Mouse (Mus musculus): Measurements from ENCODE around the gene Gstp2. TPM values are rescaled to one million over a fixed set of nuclear protein-coding genes. Genes with fewer than 3 reads are reported as not detected.
A peak's percentile ranks its signal among the peaks of the same experiment; 100 is the strongest.
"Not testable (repeated sequence)": the region's sequence is repeated elsewhere in the genome, so short reads cannot be mapped to it uniquely, and the experiment has no call there.

Gene Gstp2
- polyA plus RNA-seq, 1 experiment from 2014 or later = 35.8 TPM

DNA sequence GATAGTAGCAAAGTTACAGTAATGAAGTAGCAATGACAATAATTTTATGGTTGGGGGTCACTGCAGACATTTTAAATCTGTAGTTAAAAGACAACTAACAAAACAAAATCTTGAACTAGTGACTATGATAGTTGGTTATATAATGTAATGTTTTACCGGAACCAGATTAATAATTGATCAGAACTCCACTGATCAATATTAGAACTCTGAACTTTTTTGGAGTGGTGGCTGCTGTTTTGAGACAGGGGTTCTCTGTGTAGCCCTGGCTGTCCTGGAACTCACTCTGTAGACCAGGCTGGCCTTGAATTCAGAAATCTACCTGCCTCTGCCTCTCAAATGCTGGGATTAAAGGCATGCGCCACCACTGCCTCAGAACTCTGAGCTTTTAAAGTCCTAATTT, 22.4 kb upstream of the Gstp2 start:
- H3K9me3 ChIP-seq; H3K4me3 ChIP-seq (replicated peaks); ATAC-seq; H3K9ac ChIP-seq; H3K27ac ChIP-seq; H3K36me3 ChIP-seq; H3K4me2 ChIP-seq (replicated peaks); H3K4me1 ChIP-seq (replicated peaks); H3K27me3 ChIP-seq (replicated peaks): not testable (repeated sequence)
- 78% methylated on average over 2 of the region's 2 CpGs for WGBS

DNA sequence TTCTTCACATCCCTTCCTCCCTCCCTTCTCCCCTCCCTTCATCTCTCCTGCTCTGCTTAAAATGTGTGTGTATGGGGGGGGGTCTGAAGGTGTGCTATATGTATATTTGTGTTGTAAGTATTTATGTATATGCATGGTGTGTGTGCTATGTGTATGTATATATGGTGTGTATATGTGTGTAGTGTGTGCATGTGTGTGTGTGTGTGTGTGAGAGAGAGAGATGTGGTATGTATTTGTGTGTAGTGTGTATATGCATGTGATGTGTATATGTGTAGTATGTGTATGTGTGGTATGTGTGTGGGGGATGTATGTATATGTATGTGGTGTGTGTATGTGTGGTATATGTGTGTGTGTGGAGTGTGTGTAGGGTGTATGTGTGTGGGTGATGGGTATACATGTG, 21.1 kb upstream of the Gstp2 start:
- Histone ChIP-seq H3K27me3 (replicated peaks) (no peaks in the 10 kb centered on the region), H3K4me3 (replicated peaks) (no peak overlapping the region), H3K4me1 (replicated peaks) (no peaks in the 10 kb centered on the region), H3K27ac (no peak overlapping the region), H3K4me2 (replicated peaks) (no peak overlapping the region), H3K9me3 (no peaks in the 10 kb centered on the region), H3K9ac (no peak overlapping the region), H3K36me3 (no peaks in the 10 kb centered on the region)
- no peak for ATAC-seq

DNA sequence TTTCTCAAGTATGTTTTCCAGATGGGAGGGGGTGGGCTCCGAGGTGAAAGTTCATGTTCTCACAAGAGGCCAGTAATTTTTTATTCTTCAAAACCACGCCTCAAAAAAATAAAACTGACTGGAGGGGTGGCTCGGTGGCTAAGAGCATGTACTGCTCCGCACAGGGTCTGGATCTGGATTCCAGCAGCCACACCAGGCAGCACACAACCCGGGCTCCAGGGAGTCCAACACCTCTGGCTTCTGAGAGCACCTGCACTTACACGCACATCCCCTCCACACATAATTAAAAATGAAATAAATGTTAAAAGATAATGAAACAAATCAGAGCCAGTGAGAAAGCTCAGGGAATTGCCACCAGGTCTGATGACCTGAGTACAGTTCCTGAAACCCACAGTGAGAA, 20.5 kb upstream of the Gstp2 start:
- H3K9ac ChIP-seq = no peak overlapping the region
- H3K9me3 ChIP-seq = no peaks in the 10 kb centered on the region
- no peaks in the 10 kb centered on the region for H3K36me3 ChIP-seq
- 76% methylated on average over 6 of the region's 6 CpGs for WGBS
- no peak overlapping the region for H3K27ac ChIP-seq
- no peak overlapping the region for H3K4me2 ChIP-seq (replicated peaks)
- no peak for ATAC-seq
- no peaks in the 10 kb centered on the region for H3K27me3 ChIP-seq (replicated peaks)
- H3K4me1 ChIP-seq (replicated peaks) = no peaks in the 10 kb centered on the region
- H3K4me3 ChIP-seq (replicated peaks) = no peak overlapping the region

DNA sequence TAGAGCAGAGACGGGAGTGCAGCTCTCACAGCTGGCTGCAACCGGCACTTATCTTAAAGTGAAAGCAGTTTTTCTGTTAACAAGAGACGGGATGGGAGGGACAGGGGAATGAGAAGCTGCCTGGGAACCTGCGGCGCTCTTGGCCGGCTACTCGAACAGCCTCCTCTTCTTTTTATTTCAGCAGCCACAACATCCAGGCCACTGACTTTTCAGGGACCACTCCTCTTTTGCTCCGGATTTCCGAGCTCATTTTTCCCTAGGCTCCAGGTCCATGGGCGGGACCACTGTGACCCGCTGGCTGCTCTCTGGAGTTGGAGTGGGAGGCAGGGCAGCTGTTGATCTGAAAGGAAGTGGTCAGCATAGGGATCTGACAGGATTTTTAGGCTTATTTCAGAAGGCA, 18.7 kb upstream of the Gstp2 start:
- 13% methylated on average over 6 of the region's 11 CpGs for WGBS
- not testable (repeated sequence) for H3K27ac ChIP-seq; H3K4me2 ChIP-seq (replicated peaks); H3K27me3 ChIP-seq (replicated peaks); H3K4me1 ChIP-seq (replicated peaks); H3K4me3 ChIP-seq (replicated peaks); H3K9ac ChIP-seq; H3K36me3 ChIP-seq; H3K9me3 ChIP-seq; ATAC-seq

DNA sequence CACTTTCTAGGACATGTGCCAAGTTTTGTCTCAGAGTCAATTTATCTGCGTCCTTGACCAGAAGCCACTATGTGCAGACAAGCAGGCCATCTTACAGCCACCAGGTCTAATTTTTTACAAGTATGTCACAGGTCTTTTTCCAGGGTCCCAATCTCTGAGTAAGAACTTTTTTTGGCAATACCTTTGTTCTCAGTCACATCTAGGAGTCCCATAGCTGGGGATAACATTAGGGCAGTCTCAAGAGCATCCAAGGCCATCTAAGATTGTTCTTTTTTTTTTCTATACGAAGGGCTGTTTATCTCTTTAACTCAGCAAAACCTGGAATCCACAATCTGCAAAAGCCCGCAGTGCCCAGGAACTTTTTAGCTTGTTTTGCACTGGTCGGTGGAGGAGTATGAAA, 17.5 kb upstream of the Gstp2 start:
- ATAC-seq; H3K27me3 ChIP-seq (replicated peaks): not testable (repeated sequence)

DNA sequence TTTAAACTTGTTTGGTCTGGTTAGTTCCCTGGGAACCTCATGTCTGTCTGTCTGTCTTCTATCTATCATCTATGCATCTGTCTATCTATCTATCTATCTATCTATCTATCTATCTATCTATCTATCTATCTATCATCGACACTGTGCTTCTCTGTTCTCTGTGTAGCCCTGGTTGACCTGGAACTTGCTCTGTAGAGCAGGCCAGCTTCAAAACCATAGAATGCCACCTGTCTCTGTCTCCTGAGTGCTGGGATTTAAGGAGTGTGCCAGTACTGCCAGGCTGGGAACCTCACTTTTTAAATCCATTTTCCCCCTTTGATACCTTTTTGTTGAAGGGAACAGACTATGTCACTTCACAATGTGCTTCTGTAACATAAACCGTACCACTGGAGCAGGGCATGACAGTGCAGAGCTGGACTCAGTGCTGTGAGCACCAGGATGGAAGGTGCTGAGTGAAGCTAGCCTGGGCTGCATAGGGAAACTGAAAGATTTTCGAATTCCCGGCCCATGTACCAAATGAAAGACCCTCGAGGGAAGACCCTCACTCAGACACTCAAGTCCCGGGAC, 15.2 kb upstream of the Gstp2 start:
- H3K9ac ChIP-seq = no peak overlapping the region

More for the DNA sequence above, 17.5 kb upstream of the Gstp2 start:
- H3K9me3 ChIP-seq; H3K4me1 ChIP-seq (replicated peaks); H3K36me3 ChIP-seq; H3K9ac ChIP-seq; H3K4me3 ChIP-seq (replicated peaks); H3K27ac ChIP-seq; H3K4me2 ChIP-seq (replicated peaks): not testable (repeated sequence)
- WGBS = 43% methylated on average over 4 of the region's 4 CpGs

DNA sequence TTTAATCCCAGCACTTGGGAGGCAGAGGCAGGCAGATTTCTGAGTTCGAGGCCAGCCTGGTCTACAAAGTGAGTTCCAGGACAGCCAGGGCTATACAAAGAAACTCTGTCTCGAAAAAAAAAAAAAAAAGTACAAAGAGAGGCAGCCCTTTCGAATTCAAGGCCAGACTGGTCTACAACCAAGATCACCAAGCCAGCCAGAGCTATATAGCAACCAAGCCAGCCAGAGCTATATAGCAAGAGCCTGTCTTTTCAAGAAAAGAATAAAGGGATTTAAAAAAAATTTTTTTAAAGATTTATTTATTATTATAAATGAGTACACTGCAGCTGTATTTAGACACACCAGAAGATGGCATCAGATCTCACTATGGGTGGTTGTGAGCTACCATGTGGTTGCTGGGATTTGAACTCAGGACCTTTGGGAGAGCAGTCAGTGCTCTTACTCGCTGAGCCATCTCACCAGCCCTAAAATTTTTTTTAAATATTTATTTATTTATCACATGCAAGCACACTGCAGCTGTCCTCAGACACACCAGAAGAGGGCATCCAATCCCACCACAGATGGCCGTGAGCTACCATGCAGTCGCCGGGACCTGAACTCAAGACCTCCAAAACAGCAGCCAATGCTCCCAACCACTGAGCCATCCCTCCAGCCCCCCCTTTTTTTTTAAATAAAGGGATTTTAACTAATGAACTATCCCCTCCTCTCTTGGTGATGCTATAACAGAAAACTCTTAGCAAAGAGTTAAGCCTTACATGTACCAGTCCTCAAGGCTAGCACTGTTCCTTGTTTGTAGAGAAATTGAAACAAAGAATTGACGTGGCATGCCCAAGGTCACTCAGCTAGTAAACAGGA, 14.4 kb upstream of the Gstp2 start:
- H3K4me3 ChIP-seq (replicated peaks); H3K4me2 ChIP-seq (replicated peaks); H3K36me3 ChIP-seq; H3K9ac ChIP-seq; ATAC-seq; H3K9me3 ChIP-seq; H3K27ac ChIP-seq; H3K27me3 ChIP-seq (replicated peaks): not testable (repeated sequence)
- 88% methylated on average over 8 of the region's 8 CpGs for WGBS
- peaks cover 10% of the 10 kb centered on the region for H3K4me1 ChIP-seq (replicated peaks)

More for the DNA sequence above, 15.2 kb upstream of the Gstp2 start:
- Histone ChIP-seq H3K4me2 (replicated peaks) (no peak overlapping the region), H3K4me1 (replicated peaks) (peaks cover 5% of the 10 kb centered on the region), H3K36me3 (no peaks in the 10 kb centered on the region), H3K4me3 (replicated peaks) (no peak overlapping the region), H3K9me3 (no peaks in the 10 kb centered on the region), H3K27me3 (replicated peaks) (no peaks in the 10 kb centered on the region), H3K27ac (no peak overlapping the region)
- ATAC-seq = no peak
- 87% methylated on average over 6 of the region's 6 CpGs for WGBS

DNA sequence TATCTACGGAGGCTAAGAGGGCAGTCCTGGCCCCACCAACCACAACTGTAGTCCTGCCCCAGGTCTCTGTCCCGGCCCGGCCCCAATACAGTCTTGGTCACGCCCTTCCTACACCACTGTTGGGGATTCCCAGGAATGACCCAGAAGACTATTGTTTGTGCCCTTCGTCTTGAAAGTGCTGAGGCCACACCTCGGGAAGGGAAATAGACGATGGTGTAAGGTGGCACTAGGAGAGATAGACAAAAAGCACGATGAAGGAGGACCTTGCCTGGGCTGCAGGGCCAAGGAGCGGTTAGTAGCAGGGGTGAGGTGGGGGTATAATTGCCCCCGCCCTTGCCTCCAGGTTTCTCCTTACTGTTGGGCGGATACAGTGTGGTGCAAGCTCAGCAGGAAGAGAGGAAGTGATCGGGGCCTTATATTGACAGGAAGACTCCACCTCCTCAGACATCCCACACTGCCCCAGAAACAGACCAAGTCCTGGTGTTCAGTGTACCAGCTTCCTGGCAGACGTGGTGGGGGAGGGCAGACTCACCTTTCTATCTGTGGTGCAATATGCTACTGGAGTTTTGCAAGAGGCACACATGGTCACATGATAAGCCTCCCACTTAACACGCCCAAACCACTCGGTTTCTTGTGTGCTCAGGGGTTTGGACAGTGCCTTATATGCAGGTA, 13.4 kb upstream of the Gstp2 start, which contains the start of gene Gstp3:
Gene Gstp3 (minus strand): TSS at position 501 of the 672 bp plus-strand sequence.
- H3K36me3 ChIP-seq = no peaks in the 10 kb centered on the region
- H3K27ac ChIP-seq = peak within 1 kb of the TSS; percentile 66
- H3K4me2 ChIP-seq (replicated peaks) = no peak within 1 kb of the TSS; the same call in 1 of the 2 replicates
- no peaks in the 10 kb centered on the region for H3K27me3 ChIP-seq (replicated peaks)
- peaks cover 10% of the 10 kb centered on the region for H3K4me1 ChIP-seq (replicated peaks)
- no peak within 1 kb of the TSS for H3K4me3 ChIP-seq (replicated peaks)
- H3K9ac ChIP-seq = no peak within 1 kb of the TSS
- 56% methylated on average over 15 of the region's 15 CpGs for WGBS
- peak; percentile 90 for ATAC-seq
- H3K9me3 ChIP-seq = no peaks in the 10 kb centered on the region

DNA sequence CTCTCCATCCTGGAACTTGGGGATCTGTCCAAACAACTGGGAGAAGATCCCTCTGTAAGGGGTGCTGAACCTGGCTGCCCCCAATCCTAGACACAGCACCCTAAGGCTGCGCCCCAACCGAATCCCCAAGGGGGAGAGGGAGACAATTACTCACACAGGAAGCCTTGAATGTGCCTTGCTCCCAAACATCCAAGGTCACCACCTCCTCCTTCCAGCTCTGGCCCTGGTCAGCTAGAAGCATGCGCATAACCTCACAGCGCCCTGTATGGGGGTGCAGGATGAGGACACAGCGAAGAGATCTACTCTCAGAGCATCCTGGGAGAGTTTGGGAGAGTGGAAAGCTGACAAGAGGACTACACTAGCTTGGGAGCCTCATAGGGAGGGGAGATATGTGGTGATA, 12.8 kb upstream of the Gstp2 start:
- no peak overlapping the region for H3K9ac ChIP-seq
- no peaks in the 10 kb centered on the region for H3K9me3 ChIP-seq
- H3K27ac ChIP-seq = 0 out of 2 replicates have a peak overlapping the region, but pooled peaks have one; percentile 66
- no peak overlapping the region for H3K4me3 ChIP-seq (replicated peaks)
- no peak overlapping the region; the same call in 1 of the 2 replicates for H3K4me2 ChIP-seq (replicated peaks)
- ATAC-seq = no peak
- WGBS = 91% methylated on average over 5 of the region's 5 CpGs
- H3K27me3 ChIP-seq (replicated peaks) = no peaks in the 10 kb centered on the region
- H3K4me1 ChIP-seq (replicated peaks) = peaks cover 10% of the 10 kb centered on the region
- H3K36me3 ChIP-seq = no peaks in the 10 kb centered on the region

DNA sequence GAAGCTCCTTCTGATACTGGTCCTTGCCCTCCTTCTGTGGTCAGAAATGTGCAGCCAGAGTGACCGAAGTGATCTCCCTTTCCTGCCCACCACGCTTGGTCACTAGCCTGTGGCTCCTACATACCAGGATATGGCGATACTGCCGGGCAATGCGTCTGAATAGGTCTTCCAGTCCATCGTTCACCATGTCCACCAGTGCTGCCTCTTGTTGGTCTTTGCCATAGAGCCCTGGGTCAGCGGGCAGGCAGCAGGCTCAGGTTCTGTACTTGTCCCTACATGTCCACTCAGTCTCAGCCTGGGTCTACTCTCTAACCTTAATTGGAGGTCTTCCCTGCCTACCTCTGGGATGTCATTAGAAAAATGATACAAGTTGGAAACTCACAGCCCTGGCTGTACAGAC, 12.1 kb upstream of the Gstp2 start:
- Histone ChIP-seq H3K4me1 (replicated peaks) (peaks cover 10% of the 10 kb centered on the region), H3K36me3 (no peaks in the 10 kb centered on the region), H3K4me3 (replicated peaks) (no peak overlapping the region), H3K4me2 (replicated peaks) (no peak overlapping the region), H3K9me3 (no peaks in the 10 kb centered on the region), H3K9ac (no peak overlapping the region), H3K27me3 (replicated peaks) (no peaks in the 10 kb centered on the region), H3K27ac (no peak overlapping the region)
- no peak for ATAC-seq
- WGBS = 96% methylated on average over 7 of the region's 7 CpGs

DNA sequence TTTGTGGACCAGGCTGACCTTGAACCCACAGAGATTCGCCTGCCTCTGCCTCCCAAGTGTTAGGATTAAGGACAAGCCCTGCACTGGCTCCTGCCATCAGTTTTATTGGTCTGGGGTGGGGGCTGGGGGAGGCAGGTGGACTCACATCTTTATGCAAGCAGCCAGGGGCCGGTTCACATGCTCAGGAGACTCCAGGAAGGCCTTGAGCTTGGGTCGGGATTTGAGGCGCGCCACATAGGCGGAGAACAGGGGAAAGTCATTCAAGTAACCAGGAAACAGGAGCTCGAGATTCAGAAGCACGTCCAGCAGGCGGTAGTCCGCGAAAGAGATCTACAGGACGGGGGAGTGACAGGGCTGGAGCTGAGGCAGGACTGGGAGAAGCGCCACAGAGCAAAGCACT, 11.6 kb upstream of the Gstp2 start:
- 85% methylated on average over 13 of the region's 13 CpGs for WGBS

DNA sequence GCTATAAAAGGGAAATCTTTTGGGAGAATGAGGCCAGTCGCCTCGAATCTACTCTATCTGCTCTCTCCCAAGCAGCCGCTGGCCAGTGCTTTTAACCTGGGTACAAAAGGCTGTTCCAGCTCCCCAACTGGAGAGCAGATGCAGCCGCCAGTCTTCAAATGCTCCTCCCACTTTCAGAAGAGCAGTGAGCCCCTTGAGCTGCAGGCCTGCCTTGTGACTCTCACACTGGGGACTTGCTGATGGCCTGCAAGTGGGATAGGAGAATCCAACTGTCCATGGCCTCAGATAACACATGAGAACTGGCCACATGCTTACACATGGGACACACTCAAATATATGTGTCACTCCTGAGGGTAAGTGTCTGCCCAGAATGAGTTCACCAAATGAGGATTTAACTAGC, 10.9 kb upstream of the Gstp2 start:
- no peaks in the 10 kb centered on the region for H3K9me3 ChIP-seq
- H3K4me1 ChIP-seq (replicated peaks) = peaks cover 10% of the 10 kb centered on the region
- H3K27ac ChIP-seq = 0 out of 2 replicates have a peak overlapping the region, but pooled peaks have one; percentile 1
- H3K9ac ChIP-seq = no peak overlapping the region
- H3K27me3 ChIP-seq (replicated peaks) = no peaks in the 10 kb centered on the region
- H3K4me3 ChIP-seq (replicated peaks) = no peak overlapping the region
- H3K36me3 ChIP-seq = no peaks in the 10 kb centered on the region
- no peak overlapping the region for H3K4me2 ChIP-seq (replicated peaks)
- 45% methylated on average over 4 of the region's 4 CpGs for WGBS
- ATAC-seq = no peak

More for the DNA sequence above, 11.6 kb upstream of the Gstp2 start:
- Histone ChIP-seq H3K9me3 (no peaks in the 10 kb centered on the region), H3K27me3 (replicated peaks) (no peaks in the 10 kb centered on the region), H3K4me2 (replicated peaks) (no peak overlapping the region), H3K9ac (no peak overlapping the region), H3K36me3 (no peaks in the 10 kb centered on the region), H3K4me3 (replicated peaks) (no peak overlapping the region), H3K4me1 (replicated peaks) (peaks cover 10% of the 10 kb centered on the region), H3K27ac (no peak overlapping the region)
- no peak for ATAC-seq
